Mouse (Mus musculus): ENCODE results near the gene Tmem45a2. TPM values are rescaled to one million over a fixed set of nuclear protein-coding genes. Genes with fewer than 3 reads are reported as not detected.

Gene Tmem45a2
- 0.18 and 0.30 TPM in 2 replicates for polyA plus RNA-seq (2015; fragmentation: Nextera tagmentation; extraction: Ambion mirVana)

- ATAC-seq: no peak
- 93% methylated on average over 5 of the region's 5 CpGs for WGBS
- H3K36me3 ChIP-seq (ENCODE audit: control insufficient read depth, insufficient read depth): no peaks in the 10 kb centered on the region
Observed at GRCm38 (mm10) chr16:57071132-57071639, at the start of gene Tmem45a2. Gene Tmem45a2 (minus strand): TSS chr16:57071372.

GRCm38 (mm10) chr16:57117562-57117961, 46.4 kb upstream of the Tmem45a2 start:
- ATAC-seq: no peak
- Histone ChIP-seq H3K27me3 (replicated peaks; ENCODE audit: control insufficient read depth, insufficient read depth, low read length) (no peaks in the 10 kb centered on the region), H3K9me3 (ENCODE audit: control insufficient read depth) (no peaks in the 10 kb centered on the region), H3K9ac (ENCODE audit: low read depth, low read length) (no peak overlapping the region), H3K27ac (ENCODE audit: low read depth, low read length) (no peak overlapping the region), H3K4me3 (ENCODE audit: low read depth, low read length) (no peak overlapping the region), H3K4me1 (replicated peaks; ENCODE audit: control insufficient read depth, insufficient read depth, low read length) (no peaks in the 10 kb centered on the region), H3K4me2 (replicated peaks; ENCODE audit: low read depth) (no peak overlapping the region), H3K36me3 (ENCODE audit: control insufficient read depth, insufficient read depth) (no peaks in the 10 kb centered on the region)
- TF ChIP-seq CTCF (IDR thresholded peaks at IDR 0.05; ENCODE audit: low read depth): no peak
- 80% methylated on average over 2 of the region's 2 CpGs for WGBS

More at GRCm38 (mm10) chr16:57071132-57071639, at the start of gene Tmem45a2:
- H3K27me3 ChIP-seq (replicated peaks; ENCODE audit: control insufficient read depth, insufficient read depth, low read length): no peaks in the 10 kb centered on the region
- H3K9ac ChIP-seq (ENCODE audit: low read depth, low read length): no peak within 1 kb of the TSS
- H3K4me1 ChIP-seq (replicated peaks; ENCODE audit: control insufficient read depth, insufficient read depth, low read length): no peaks in the 10 kb centered on the region
- no peak for TF ChIP-seq CTCF (IDR thresholded peaks at IDR 0.05; ENCODE audit: low read depth)
- H3K9me3 ChIP-seq (ENCODE audit: control insufficient read depth): no peaks in the 10 kb centered on the region
- no peak within 1 kb of the TSS for H3K27ac ChIP-seq (ENCODE audit: low read depth, low read length)
- no peak within 1 kb of the TSS for H3K4me2 ChIP-seq (replicated peaks; ENCODE audit: low read depth)
- no peak within 1 kb of the TSS for H3K4me3 ChIP-seq (ENCODE audit: low read depth, low read length)

- Histone ChIP-seq H3K9ac (ENCODE audit: low read depth, low read length) (no peak overlapping the region), H3K4me2 (replicated peaks; ENCODE audit: low read depth) (no peak overlapping the region), H3K36me3 (ENCODE audit: control insufficient read depth, insufficient read depth) (no peaks in the 10 kb centered on the region), H3K4me3 (ENCODE audit: low read depth, low read length) (no peak overlapping the region), H3K4me1 (replicated peaks; ENCODE audit: control insufficient read depth, insufficient read depth, low read length) (no peaks in the 10 kb centered on the region), H3K27ac (ENCODE audit: low read depth, low read length) (no peak overlapping the region), H3K27me3 (replicated peaks; ENCODE audit: control insufficient read depth, insufficient read depth, low read length) (no peaks in the 10 kb centered on the region), H3K9me3 (ENCODE audit: control insufficient read depth) (no peaks in the 10 kb centered on the region)
- TF ChIP-seq CTCF (IDR thresholded peaks at IDR 0.05; ENCODE audit: low read depth): peak; percentile 79
- ATAC-seq: no peak
Observed at GRCm38 (mm10) chr16:57116066-57116465, 44.9 kb upstream of the Tmem45a2 start.

- Histone ChIP-seq H3K4me2 (replicated peaks; ENCODE audit: low read depth) (no peak overlapping the region), H3K9me3 (ENCODE audit: control insufficient read depth) (no peaks in the 10 kb centered on the region), H3K4me3 (ENCODE audit: low read depth, low read length) (no peak overlapping the region), H3K36me3 (ENCODE audit: control insufficient read depth, insufficient read depth) (no peaks in the 10 kb centered on the region), H3K27me3 (replicated peaks; ENCODE audit: control insufficient read depth, insufficient read depth, low read length) (no peaks in the 10 kb centered on the region), H3K27ac (ENCODE audit: low read depth, low read length) (peak overlapping the region; percentile 29; the same call in 1 of the 2 replicates), H3K9ac (ENCODE audit: low read depth, low read length) (no peak overlapping the region), H3K4me1 (replicated peaks; ENCODE audit: control insufficient read depth, insufficient read depth, low read length) (peaks cover 3% of the 10 kb centered on the region)
- ATAC-seq: peak; percentile 51; the same call in 1 of the 2 replicates
- 39% methylated on average over 5 of the region's 5 CpGs for WGBS
- no peak; the same call in 1 of the 2 replicates for TF ChIP-seq CTCF (IDR thresholded peaks at IDR 0.05; ENCODE audit: low read depth)
Observed at GRCm38 (mm10) chr16:57106185-57106960, 35.2 kb upstream of the Tmem45a2 start.

GRCm38 (mm10) chr16:57101174-57101573, 30.0 kb upstream of the Tmem45a2 start:
- no peak overlapping the region for H3K9ac ChIP-seq (ENCODE audit: low read depth, low read length)
- TF ChIP-seq CTCF (IDR thresholded peaks at IDR 0.05; ENCODE audit: low read depth): no peak
- no peaks in the 10 kb centered on the region for H3K27me3 ChIP-seq (replicated peaks; ENCODE audit: control insufficient read depth, insufficient read depth, low read length)
- peak overlapping the region; percentile 78 for H3K27ac ChIP-seq (ENCODE audit: low read depth, low read length)
- no peak overlapping the region for H3K4me2 ChIP-seq (replicated peaks; ENCODE audit: low read depth)
- ATAC-seq: peak; percentile 88
- H3K9me3 ChIP-seq (ENCODE audit: control insufficient read depth): no peaks in the 10 kb centered on the region
- H3K4me3 ChIP-seq (ENCODE audit: low read depth, low read length): no peak overlapping the region
- H3K4me1 ChIP-seq (replicated peaks; ENCODE audit: control insufficient read depth, insufficient read depth, low read length): no peaks in the 10 kb centered on the region; the same call in none of the 2 replicates
- no peaks in the 10 kb centered on the region for H3K36me3 ChIP-seq (ENCODE audit: control insufficient read depth, insufficient read depth)
- WGBS: 27% methylated on average over 1 of the region's 1 CpGs

- H3K4me3 ChIP-seq (ENCODE audit: low read depth, low read length): no peak overlapping the region
- no peaks in the 10 kb centered on the region for H3K36me3 ChIP-seq (ENCODE audit: control insufficient read depth, insufficient read depth)
- no peak overlapping the region for H3K4me2 ChIP-seq (replicated peaks; ENCODE audit: low read depth)
- no peaks in the 10 kb centered on the region for H3K9me3 ChIP-seq (ENCODE audit: control insufficient read depth)
- H3K9ac ChIP-seq (ENCODE audit: low read depth, low read length): no peak overlapping the region
- 76% methylated on average over 5 of the region's 5 CpGs for WGBS
- no peak overlapping the region for H3K27ac ChIP-seq (ENCODE audit: low read depth, low read length)
- no peaks in the 10 kb centered on the region for H3K27me3 ChIP-seq (replicated peaks; ENCODE audit: control insufficient read depth, insufficient read depth, low read length)
- H3K4me1 ChIP-seq (replicated peaks; ENCODE audit: control insufficient read depth, insufficient read depth, low read length): no peaks in the 10 kb centered on the region; the same call in none of the 2 replicates
- TF ChIP-seq CTCF (IDR thresholded peaks at IDR 0.05; ENCODE audit: low read depth): no peak
- no peak for ATAC-seq
Observed at GRCm38 (mm10) chr16:57099572-57100237, 28.5 kb upstream of the Tmem45a2 start.

Data from intestine, postnatal 0 days (tissue).